Mouse (Mus musculus) hindbrain, postnatal 0 days (tissue): ENCODE measurements around the gene Neurl1a. TPM values are rescaled to one million over a fixed set of nuclear protein-coding genes. Genes with fewer than 3 reads are reported as not detected.
A peak's percentile ranks its signal among the peaks of the same experiment; 100 is the strongest.

Source experiments
- ATAC-seq: fragments of 200-750 bp; cut with Nextera tagmentation; 2 replicates; pipeline ENCODE4 v1.8.0; 2017; ENCODE audit warnings: mild to moderate bottlenecking, moderate TSS enrichment, moderate library complexity
- DNase-seq: peaks from one replicate; pipeline ENCODE4 v3.0.0-alpha.2; 2015; ENCODE audit warnings: low spot score
- H3K27ac ChIP-seq: fragments of 300-500 bp; sonication (generic); 2 replicates; pipeline ENCODE4 v1.5.1; 2014; ENCODE audit warnings: mild to moderate bottlenecking
- H3K27me3 ChIP-seq: fragments of 300-500 bp; sonication (generic); 2 replicates; pipeline ENCODE4 v1.6.1; 2014; ENCODE audit warnings: low read length, mixed read lengths; ENCODE audit not compliant: insufficient read depth
- H3K36me3 ChIP-seq: fragments of 300-500 bp; sonication (generic); 2 replicates; pipeline ENCODE4 v1.6.1; 2014; ENCODE audit warnings: low read length, mixed read lengths; ENCODE audit not compliant: insufficient read depth
- H3K4me1 ChIP-seq: fragments of 300-500 bp; sonication (generic); 2 replicates; pipeline ENCODE4 v1.6.1; 2014; ENCODE audit warnings: antibody characterized with exemption, low read length, mixed read lengths; ENCODE audit not compliant: insufficient read depth
- H3K4me2 ChIP-seq: fragments of 300-500 bp; sonication (generic); 2 replicates; pipeline ENCODE4 v1.6.1; 2014; ENCODE audit warnings: low read depth, mild to moderate bottlenecking, low read length, moderate library complexity, mixed read lengths
- H3K4me3 ChIP-seq: fragments of 300-500 bp; sonication (generic); 2 replicates; pipeline ENCODE4 v1.5.1; 2014; ENCODE audit warnings: low read length
- H3K9ac ChIP-seq: fragments of 300-500 bp; sonication (generic); replicated peaks from 2 replicates; pipeline ENCODE4 v1.6.1; 2014; ENCODE audit warnings: mild to moderate bottlenecking, low read length, moderate library complexity, mixed read lengths
- H3K9me3 ChIP-seq: fragments of 300-500 bp; sonication (generic); 2 replicates; pipeline ENCODE4 v1.6.1; 2016; ENCODE audit warnings: low read length, mixed read lengths
- CTCF ChIP-seq: IDR thresholded peaks from 2 replicates; pipeline ENCODE4 v1.5.1; 2016; ENCODE audit warnings: antibody characterized with exemption, control low read depth, low read depth
- whole genome bisulfite sequencing: fragments of 180-500 bp; shearing (Covaris S2); extraction: QIAGEN DNeasy Blood & Tissue Kit; methylation state at CpG from one replicate; pipeline ENCODE4 v1.1.7; 2014; 5-methylcytosine and 5-hydroxymethylcytosine counted together
- polyA plus RNA-seq: library from polyadenylated mRNA; unstranded; fragments of >200 nt; fragmentation: Nextera tagmentation; extraction: Ambion mirVana; gene quantifications from 2 replicates; pipeline ENCODE4 v1.2.1, GENCODE M21; 2015
- total RNA-seq: library from RNA; depleted of rRNA; stranded (reverse); fragments of >200 nt; gene quantifications from 2 replicates; pipeline ENCODE4 v1.2.3, GENCODE M21; 2014

Neurl1a gene
- total and polyA plus RNA-seq, 2 experiments from 2014 or later = 16.2 to 114 TPM

DNA sequence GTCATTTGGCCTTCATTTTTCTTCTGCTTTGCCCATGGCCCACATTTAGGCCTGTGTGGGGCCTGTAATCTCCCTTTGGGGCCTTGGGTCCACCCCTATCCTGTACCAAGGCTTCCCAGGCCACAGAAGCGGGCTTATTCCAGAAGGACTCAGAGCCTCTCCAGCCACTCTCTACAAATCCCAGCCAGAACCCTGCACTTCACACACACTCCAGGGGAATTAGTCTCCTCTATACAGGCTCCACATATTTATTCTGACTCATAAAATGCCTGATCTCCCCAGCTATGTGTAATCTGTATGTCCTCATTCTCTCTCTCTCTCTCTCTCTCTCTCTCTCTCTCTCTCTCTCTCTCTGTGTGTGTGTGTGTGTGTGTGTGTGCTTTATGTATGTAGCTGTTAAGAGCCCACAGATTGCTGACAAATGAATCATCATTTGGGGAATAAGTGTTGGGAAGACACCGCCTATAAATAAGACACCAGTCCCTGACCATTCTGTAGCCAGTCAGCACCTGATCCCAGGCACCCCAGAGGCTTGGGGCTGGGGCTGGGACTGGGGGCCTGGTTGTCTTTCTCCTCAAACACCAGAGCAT, 1.6 kb upstream of the Neurl1a start:
- Histone ChIP-seq H3K9me3 (no peaks in the 10 kb centered on the region), H3K27me3 (0 out of 2 replicates have a peak, but pooled peaks cover 4% of the 10 kb centered on the region), H3K9ac (no peak overlapping the region), H3K27ac (no peak overlapping the region), H3K36me3 (no peaks in the 10 kb centered on the region), H3K4me3 (no peak overlapping the region), H3K4me1 (0 out of 2 replicates have a peak, but pooled peaks cover 5% of the 10 kb centered on the region), H3K4me2 (no peak overlapping the region)
- DNase-seq (no peak), ATAC-seq (no peak)
- TF ChIP-seq CTCF = no peak
- WGBS = 77% methylated on average over 2 of the region's 2 CpGs

DNA sequence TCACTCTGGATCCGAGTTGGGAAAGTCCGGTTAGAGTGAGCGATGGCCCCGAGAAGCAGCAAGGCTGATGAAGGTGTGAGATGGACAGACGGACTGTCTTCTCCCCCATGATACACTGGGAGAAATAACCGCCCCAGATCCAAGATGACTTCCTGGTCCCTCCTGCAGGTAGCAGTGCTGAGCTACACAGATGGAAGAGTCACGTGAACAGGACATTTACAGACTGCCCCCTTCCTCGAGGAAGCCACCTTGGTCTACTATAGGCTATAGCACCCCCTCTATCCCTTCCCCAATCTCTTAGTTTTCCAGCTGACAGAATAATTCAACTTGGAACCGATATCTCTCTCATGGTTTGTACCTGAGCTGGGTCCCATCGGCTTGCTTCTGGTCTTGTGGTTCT, 619 bp upstream of the Neurl1a start:
- Histone ChIP-seq H3K4me3 (peak overlapping the region; percentile 75), H3K27me3 (0 out of 2 replicates have a peak, but pooled peaks cover 4% of the 10 kb centered on the region), H3K4me2 (peak overlapping the region; percentile 91), H3K9ac (no peak overlapping the region), H3K36me3 (no peaks in the 10 kb centered on the region), H3K4me1 (0 out of 2 replicates have a peak, but pooled peaks cover 5% of the 10 kb centered on the region), H3K9me3 (no peaks in the 10 kb centered on the region), H3K27ac (peak overlapping the region; percentile 78; the same call in 1 of the 2 replicates)
- ATAC-seq = peak; percentile 64
- peak; percentile 74 for TF ChIP-seq CTCF
- DNase-seq = peak; percentile 67
- 27% methylated on average over 10 of the region's 10 CpGs for WGBS

DNA sequence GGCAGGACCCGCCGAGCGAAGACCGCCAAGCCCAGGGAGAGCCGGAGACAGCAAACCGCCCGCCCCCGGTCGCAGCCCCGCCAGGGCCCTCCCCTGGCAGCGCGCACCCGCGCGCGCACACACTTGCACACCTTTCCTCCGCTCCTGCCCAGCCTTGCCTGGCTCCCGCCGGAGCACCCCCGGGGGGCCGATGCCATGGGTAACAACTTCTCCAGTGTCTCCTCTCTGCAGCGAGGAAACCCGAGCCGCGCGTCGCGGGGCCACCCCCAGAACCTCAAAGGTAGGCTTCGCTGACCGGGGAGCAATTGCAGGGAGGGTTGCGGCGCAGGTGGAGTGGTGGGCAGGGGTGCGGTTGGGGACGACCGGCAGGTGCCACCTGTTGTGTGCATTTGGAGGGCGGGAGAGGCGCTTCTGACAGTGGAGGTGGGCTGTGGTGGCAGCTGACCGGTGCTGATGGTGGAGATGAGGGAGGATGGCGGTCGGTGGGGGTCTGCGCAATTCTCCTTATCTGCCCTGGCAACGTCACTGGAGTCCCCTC, 721 bp downstream of the Neurl1a start:
- TF ChIP-seq CTCF = no peak
- H3K9ac ChIP-seq = peak overlapping the region; percentile 81
- WGBS = 1% methylated on average over 38 of the region's 42 CpGs
- H3K4me2 ChIP-seq = peak overlapping the region; percentile 91
- H3K4me1 ChIP-seq = peaks cover 5% of the 10 kb centered on the region; the same call in 1 of the 2 replicates
- H3K27me3 ChIP-seq = 0 out of 2 replicates have a peak, but pooled peaks cover 4% of the 10 kb centered on the region
- H3K36me3 ChIP-seq = no peaks in the 10 kb centered on the region
- H3K9me3 ChIP-seq = no peaks in the 10 kb centered on the region
- peak overlapping the region; percentile 78 for H3K27ac ChIP-seq
- ATAC-seq (peak; percentile 28), DNase-seq (peak; percentile 57)
- peak overlapping the region; percentile 75 for H3K4me3 ChIP-seq

DNA sequence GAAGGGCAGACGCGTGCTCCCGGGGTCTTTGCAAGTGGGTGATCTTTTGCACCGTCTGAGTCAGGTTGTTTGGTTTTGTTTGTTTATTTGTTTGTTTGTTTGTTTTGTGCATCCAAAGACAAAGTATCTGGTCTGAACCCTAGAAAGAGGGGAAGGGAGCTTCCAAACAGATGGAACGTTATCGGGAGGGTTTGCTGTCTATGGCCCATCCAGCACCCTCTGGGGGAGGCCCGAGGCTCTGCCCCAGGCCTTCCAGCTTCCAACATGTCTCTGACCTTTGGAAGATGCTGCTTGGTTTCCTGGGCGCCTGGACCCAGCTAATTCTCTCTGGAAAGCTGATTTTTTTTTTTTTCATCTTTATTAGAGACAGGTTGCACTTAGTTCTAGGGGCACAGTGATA, 1.4 kb downstream of the Neurl1a start:
- ATAC-seq = no peak
- H3K4me2 ChIP-seq = peak overlapping the region; percentile 91
- 0 out of 2 replicates have a peak overlapping the region, but pooled peaks have one; percentile 81 for H3K9ac ChIP-seq
- no peaks in the 10 kb centered on the region for H3K36me3 ChIP-seq
- 11% methylated on average over 8 of the region's 8 CpGs for WGBS
- H3K9me3 ChIP-seq = no peaks in the 10 kb centered on the region
- H3K27ac ChIP-seq = no peak overlapping the region
- TF ChIP-seq CTCF = no peak
- H3K4me1 ChIP-seq = peaks cover 5% of the 10 kb centered on the region; the same call in 1 of the 2 replicates
- peak overlapping the region; percentile 75 for H3K4me3 ChIP-seq
- H3K27me3 ChIP-seq = 0 out of 2 replicates have a peak, but pooled peaks cover 4% of the 10 kb centered on the region
- no peak for DNase-seq

DNA sequence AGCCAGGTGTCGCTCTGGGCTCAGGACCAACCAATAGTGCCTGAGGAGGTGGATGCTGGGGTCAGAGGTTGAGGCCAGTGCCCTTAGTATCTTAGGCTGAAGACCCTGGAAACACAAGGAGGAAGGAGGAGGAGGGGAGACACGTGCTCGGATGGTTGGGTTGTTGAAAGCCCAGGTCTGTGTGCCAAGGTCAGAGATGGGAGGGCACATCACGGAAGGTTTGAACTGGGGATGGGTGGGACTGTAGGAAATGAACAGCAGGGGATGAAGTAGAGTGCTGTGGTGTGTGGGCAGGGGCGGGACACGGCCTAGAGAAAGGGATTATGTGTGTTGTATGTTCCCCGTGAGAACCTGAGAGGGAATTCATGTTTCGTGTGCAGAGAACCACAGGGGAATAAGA, 5.6 kb downstream of the Neurl1a start:
- Histone ChIP-seq H3K27ac (no peak overlapping the region), H3K4me2 (no peak overlapping the region), H3K4me1 (peaks cover 5% of the 10 kb centered on the region; the same call in 1 of the 2 replicates), H3K36me3 (no peaks in the 10 kb centered on the region), H3K9me3 (no peaks in the 10 kb centered on the region), H3K9ac (no peak overlapping the region), H3K4me3 (no peak overlapping the region), H3K27me3 (0 out of 2 replicates have a peak, but pooled peaks cover 4% of the 10 kb centered on the region)
- no peak for TF ChIP-seq CTCF
- ATAC-seq = no peak
- no peak for DNase-seq
- 67% methylated on average over 8 of the region's 8 CpGs for WGBS

DNA sequence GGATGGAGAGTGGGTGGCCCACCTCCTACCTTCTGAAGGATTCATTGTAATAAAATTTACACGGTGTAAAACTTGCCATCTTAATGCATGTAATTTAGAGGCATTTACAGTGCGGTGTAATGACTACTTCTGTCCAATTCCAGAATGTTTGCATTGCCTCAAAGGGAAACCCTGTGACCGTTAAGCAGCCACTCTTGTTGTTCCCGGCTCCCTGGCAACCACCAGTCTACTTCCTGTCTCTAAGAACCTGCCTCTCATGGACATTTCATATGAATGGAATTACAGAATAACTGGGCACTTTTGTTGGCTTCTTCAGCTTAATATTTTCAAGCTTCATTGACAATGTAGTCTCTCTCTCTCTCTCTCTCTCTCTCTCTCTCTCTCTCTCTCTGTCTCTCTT, 6.1 kb downstream of the Neurl1a start:
- Histone ChIP-seq H3K4me3 (no peak overlapping the region), H3K27me3 (0 out of 2 replicates have a peak, but pooled peaks cover 4% of the 10 kb centered on the region), H3K27ac (no peak overlapping the region), H3K4me1 (peaks cover 5% of the 10 kb centered on the region; the same call in 1 of the 2 replicates), H3K9me3 (no peaks in the 10 kb centered on the region), H3K9ac (no peak overlapping the region), H3K36me3 (no peaks in the 10 kb centered on the region), H3K4me2 (no peak overlapping the region)
- 62% methylated on average over 4 of the region's 4 CpGs for WGBS
- ATAC-seq (no peak), DNase-seq (no peak)
- TF ChIP-seq CTCF = no peak
